Mouse (Mus musculus) limb, embryonic 13.5 days (tissue): ENCODE data around the gene Dhx29. TPM values are rescaled to one million over a fixed set of nuclear protein-coding genes. Genes with fewer than 3 reads are reported as not detected.
A peak's percentile ranks its signal among the peaks of the same experiment; 100 is the strongest.
"Not testable (repeated sequence)": the region's sequence is repeated elsewhere in the genome, so short reads cannot be mapped to it uniquely, and the experiment has no call there.

Experiments used
- ATAC-seq: fragments of 200-750 bp; cut with Nextera tagmentation; 2 replicates; pipeline ENCODE4 v1.8.0; 2017; ENCODE audit warnings: low read depth, moderate number of reproducible peaks, moderate TSS enrichment; ENCODE audit not compliant: low FRiP score
- H3K27ac ChIP-seq: fragments of 300-500 bp; sonication (generic); 2 replicates; pipeline ENCODE4 v1.5.1; 2015; ENCODE audit warnings: inconsistent platforms, mild to moderate bottlenecking, moderate library complexity
- H3K27me3 ChIP-seq: fragments of 300-500 bp; sonication (generic); 2 replicates; pipeline ENCODE4 v1.6.1; 2015; ENCODE audit warnings: mild to moderate bottlenecking, inconsistent platforms
- H3K36me3 ChIP-seq: fragments of 300-500 bp; sonication (generic); 2 replicates; pipeline ENCODE4 v1.6.1; 2015; ENCODE audit warnings: inconsistent platforms, mild to moderate bottlenecking, moderate library complexity
- H3K4me1 ChIP-seq: fragments of 300-500 bp; sonication (generic); 2 replicates; pipeline ENCODE4 v1.6.1; 2015; ENCODE audit warnings: inconsistent platforms
- H3K4me2 ChIP-seq: fragments of 300-500 bp; sonication (generic); replicated peaks from 2 replicates; pipeline ENCODE4 v1.6.1; 2015; ENCODE audit warnings: inconsistent platforms, mild to moderate bottlenecking, moderate library complexity
- H3K4me3 ChIP-seq: fragments of 300-500 bp; sonication (generic); 2 replicates; pipeline ENCODE4 v1.5.1; 2015; ENCODE audit warnings: moderate library complexity, mild to moderate bottlenecking, inconsistent platforms
- H3K9ac ChIP-seq: fragments of 300-500 bp; sonication (generic); 2 replicates; pipeline ENCODE4 v1.6.1; 2015; ENCODE audit warnings: mild to moderate bottlenecking, inconsistent platforms
- H3K9me3 ChIP-seq: fragments of 300-500 bp; sonication (generic); 2 replicates; pipeline ENCODE4 v1.6.1; 2016; ENCODE audit warnings: inconsistent platforms
- WGBS: fragments of 180-500 bp; shearing (Covaris S2); methylation state at CpG from one replicate; pipeline ENCODE4 v1.1.7; 2015; 5-methylcytosine and 5-hydroxymethylcytosine counted together
- polyA plus RNA-seq: library from polyadenylated mRNA; unstranded; fragments of >200 nt; fragmentation: Nextera tagmentation; extraction: Ambion mirVana; gene quantifications from 2 replicates; pipeline ENCODE4 v1.2.1, GENCODE M21; 2015

Gene Dhx29
- polyA plus RNA-seq, 1 experiment from 2014 or later: 31.3 TPM

GRCm38 (mm10) chr13:113013174-113013953, 86.1 kb downstream of the Dhx29 start:
- 39% methylated on average over 19 of the region's 20 CpGs for WGBS
- H3K27ac ChIP-seq, ATAC-seq, H3K4me1 ChIP-seq, H3K27me3 ChIP-seq, H3K9me3 ChIP-seq, H3K36me3 ChIP-seq, H3K9ac ChIP-seq: not testable (repeated sequence)
- peak overlapping the region; percentile 53 for H3K4me2 ChIP-seq
- peak overlapping the region; percentile 29 for H3K4me3 ChIP-seq

Other genes starting within 250 kb of the Dhx29 start
- gene Plpp1, start 126.7 kb upstream of the Dhx29 start, polyA plus RNA-seq: 53.8 and 55.0 TPM in 2 replicates
- gene Mtrex, start 56 bp upstream of the Dhx29 start, polyA plus RNA-seq: 71.6 and 77.8 TPM in 2 replicates
- gene Ccno, start 60.3 kb downstream of the Dhx29 start, polyA plus RNA-seq: 0.23 and 0.29 TPM in 2 replicates
- not detected in 2 replicates for gene Mcidas, start 66.4 kb downstream of the Dhx29 start, polyA plus RNA-seq
- not detected in 2 replicates for gene Cdc20b, start 107.7 kb downstream of the Dhx29 start, polyA plus RNA-seq
- 201 and 206 TPM in 2 replicates for gene Gpx8, start 119.0 kb downstream of the Dhx29 start, polyA plus RNA-seq
- gene Gzma, start 173.5 kb downstream of the Dhx29 start, polyA plus RNA-seq: not detected in 2 replicates